Mouse (Mus musculus) macrophage (primary cell): ENCODE data around the gene Tnni1. TPM values are rescaled to one million over a fixed set of nuclear protein-coding genes. Genes with fewer than 3 reads are reported as not detected.
A peak's percentile ranks its signal among the peaks of the same experiment; 100 is the strongest.

ENCODE experiments used
- H3K27ac ChIP-seq: fragments of 350-480 bp; formaldehyde crosslinking; 2 replicates; pipeline ENCODE4 v1.9.0; 2021
- H3K36me3 ChIP-seq: fragments of 350-480 bp; formaldehyde crosslinking; 2 replicates; pipeline ENCODE4 v1.9.0; 2021; ENCODE audit errors: inconsistent target
- H3K4me3 ChIP-seq: fragments of 350-480 bp; formaldehyde crosslinking; 2 replicates; pipeline ENCODE4 v1.9.0; 2021; ENCODE audit errors: inconsistent target
- H3K79me2 ChIP-seq: fragments of 350-480 bp; formaldehyde crosslinking; 2 replicates; pipeline ENCODE4 v1.9.0; 2021; ENCODE audit errors: inconsistent target
- WGBS: methylation state at CpG from one replicate; pipeline ENCODE4 v1.1.7; 2026; ENCODE audit warnings: inconsistent platforms; ENCODE audit not compliant: missing documents; 5-methylcytosine and 5-hydroxymethylcytosine counted together
- polyA plus RNA-seq: library from polyadenylated mRNA; stranded (reverse); fragments of 250-400 nt; gene quantifications from 3 replicates; pipeline ENCODE4 v1.2.4, GENCODE M21; 2018; ENCODE audit warnings: inconsistent platforms

The Tnni1 gene
- polyA plus RNA-seq, 1 experiment from 2014 or later: not detected

- H3K79me2 ChIP-seq: no peaks in the 10 kb centered on the region
- H3K4me3 ChIP-seq: no peak overlapping the region
- 83% methylated on average over 6 of the region's 8 CpGs for WGBS
- no peaks in the 10 kb centered on the region for H3K36me3 ChIP-seq
- no peak overlapping the region for H3K27ac ChIP-seq
Measured at GRCm38 (mm10) chr1:135760216-135760615, 19.0 kb upstream of the Tnni1 start.

GRCm38 (mm10) chr1:135761728-135762127 is 17.5 kb upstream of the Tnni1 start:
- WGBS: 99% methylated on average over 5 of the region's 5 CpGs
- Histone ChIP-seq H3K36me3 (no peaks in the 10 kb centered on the region), H3K4me3 (no peak overlapping the region), H3K79me2 (no peaks in the 10 kb centered on the region), H3K27ac (no peak overlapping the region)

- H3K36me3 ChIP-seq: no peaks in the 10 kb centered on the region
- H3K27ac ChIP-seq: no peak overlapping the region
- H3K4me3 ChIP-seq: no peak overlapping the region
- 87% methylated on average over 9 of the region's 9 CpGs for WGBS
- no peaks in the 10 kb centered on the region for H3K79me2 ChIP-seq
Measured at GRCm38 (mm10) chr1:135763503-135764205, 15.6 kb upstream of the Tnni1 start.

- H3K79me2 ChIP-seq: no peaks in the 10 kb centered on the region
- WGBS: 85% methylated on average over 2 of the region's 2 CpGs
- H3K27ac ChIP-seq: no peak overlapping the region
- no peaks in the 10 kb centered on the region for H3K36me3 ChIP-seq
- no peak overlapping the region for H3K4me3 ChIP-seq
Measured at GRCm38 (mm10) chr1:135764206-135764528, 15.1 kb upstream of the Tnni1 start.

GRCm38 (mm10) chr1:135765645-135766591 is 13.3 kb upstream of the Tnni1 start, which contains the start of gene Phlda3:
TSS of gene Phlda3 (plus strand) at chr1:135766119.
- Histone ChIP-seq H3K4me3 (peak within 1 kb of the TSS; percentile 50), H3K36me3 (no peaks in the 10 kb centered on the region), H3K79me2 (no peaks in the 10 kb centered on the region), H3K27ac (peak within 1 kb of the TSS; percentile 24)
- WGBS: 4% methylated on average over 82 of the region's 90 CpGs

- Histone ChIP-seq H3K4me3 (peak overlapping the region; percentile 50), H3K36me3 (no peaks in the 10 kb centered on the region), H3K79me2 (no peaks in the 10 kb centered on the region), H3K27ac (peak overlapping the region; percentile 24)
- 43% methylated on average over 30 of the region's 30 CpGs for WGBS
Measured at GRCm38 (mm10) chr1:135766592-135767306, 12.5 kb upstream of the Tnni1 start.

- 91% methylated on average over 4 of the region's 4 CpGs for WGBS
- Histone ChIP-seq H3K4me3 (peak overlapping the region; percentile 50), H3K79me2 (no peaks in the 10 kb centered on the region), H3K27ac (no peak overlapping the region), H3K36me3 (no peaks in the 10 kb centered on the region)
Measured at GRCm38 (mm10) chr1:135767324-135767890, 11.8 kb upstream of the Tnni1 start.

GRCm38 (mm10) chr1:135768400-135768799 is 10.8 kb upstream of the Tnni1 start:
- Histone ChIP-seq H3K79me2 (no peaks in the 10 kb centered on the region), H3K27ac (no peak overlapping the region), H3K36me3 (no peaks in the 10 kb centered on the region), H3K4me3 (no peak overlapping the region)
- 95% methylated on average over 2 of the region's 2 CpGs for WGBS

GRCm38 (mm10) chr1:135770237-135770636 is 9.0 kb upstream of the Tnni1 start:
- Histone ChIP-seq H3K36me3 (no peaks in the 10 kb centered on the region), H3K4me3 (no peak overlapping the region), H3K27ac (peak overlapping the region; percentile 21), H3K79me2 (no peaks in the 10 kb centered on the region)
- 60% methylated on average over 7 of the region's 7 CpGs for WGBS

GRCm38 (mm10) chr1:135770896-135771572 is 8.2 kb upstream of the Tnni1 start:
- WGBS: 61% methylated on average over 12 of the region's 12 CpGs
- Histone ChIP-seq H3K27ac (peak overlapping the region; percentile 21), H3K79me2 (no peaks in the 10 kb centered on the region), H3K36me3 (no peaks in the 10 kb centered on the region), H3K4me3 (no peak overlapping the region)

- 95% methylated on average over 8 of the region's 8 CpGs for WGBS
- Histone ChIP-seq H3K4me3 (no peak overlapping the region), H3K27ac (no peak overlapping the region), H3K79me2 (no peaks in the 10 kb centered on the region), H3K36me3 (no peaks in the 10 kb centered on the region)
Measured at GRCm38 (mm10) chr1:135771573-135771970, 7.7 kb upstream of the Tnni1 start.

GRCm38 (mm10) chr1:135776596-135776995 is 2.6 kb upstream of the Tnni1 start:
- H3K36me3 ChIP-seq: no peaks in the 10 kb centered on the region
- H3K4me3 ChIP-seq: no peak overlapping the region
- no peaks in the 10 kb centered on the region for H3K79me2 ChIP-seq
- no peak overlapping the region for H3K27ac ChIP-seq

- H3K36me3 ChIP-seq: no peaks in the 10 kb centered on the region
- H3K4me3 ChIP-seq: no peak overlapping the region
- H3K79me2 ChIP-seq: no peaks in the 10 kb centered on the region
- 100% methylated on average over 1 of the region's 1 CpGs for WGBS
- H3K27ac ChIP-seq: no peak overlapping the region
Measured at GRCm38 (mm10) chr1:135777046-135777445, 2.2 kb upstream of the Tnni1 start.

- Histone ChIP-seq H3K36me3 (no peaks in the 10 kb centered on the region), H3K79me2 (no peaks in the 10 kb centered on the region), H3K27ac (no peak overlapping the region), H3K4me3 (no peak overlapping the region)
- WGBS: 83% methylated on average over 4 of the region's 4 CpGs
Measured at GRCm38 (mm10) chr1:135780649-135781048, 1.4 kb downstream of the Tnni1 start.
